Mouse (Mus musculus) gastrocnemius, postnatal 4 days (tissue): ENCODE data around the gene Wdr27. TPM values are rescaled to one million over a fixed set of nuclear protein-coding genes. Genes with fewer than 3 reads are reported as not detected.
"Not testable (repeated sequence)": the region's sequence is repeated elsewhere in the genome, so short reads cannot be mapped to it uniquely, and the experiment has no call there.

Experiments
- DNase-seq, 2 experiments: peaks; one replicate each; pipeline ENCODE4 v3.0.0; 2021 to 2022; ENCODE audit warnings: low spot score in 2 of 2, mixed read lengths in 2 of 2
- total RNA-seq, 2 experiments: library from RNA; stranded (reverse); gene quantifications; 2 replicates each; pipeline ENCODE4 v1.2.3; 2021

Wdr27 gene
- total RNA-seq, 2 experiments from 2014 or later, result 3.5 to 4.2 TPM

DNA sequence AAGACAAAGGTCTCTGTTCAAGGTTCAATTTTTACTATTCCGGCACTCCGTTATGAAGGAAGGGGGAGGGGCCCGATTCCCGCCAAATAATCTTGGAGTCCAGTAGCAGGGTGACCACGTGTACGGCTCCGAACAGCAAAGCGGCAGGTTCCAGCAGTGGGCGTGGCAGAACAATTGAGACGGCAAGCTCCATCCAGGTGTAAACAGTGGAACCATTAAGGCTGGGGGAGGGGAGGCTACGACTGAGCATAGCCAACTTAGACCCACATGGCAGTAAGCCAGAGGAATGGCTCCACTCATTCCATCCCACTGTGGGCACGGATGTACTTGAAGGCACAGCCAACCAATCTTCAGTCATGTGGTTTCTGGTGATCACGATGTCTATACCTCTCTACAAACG is 7.7 kb downstream of the Wdr27 start:
- not testable (repeated sequence) for DNase-seq

DNA sequence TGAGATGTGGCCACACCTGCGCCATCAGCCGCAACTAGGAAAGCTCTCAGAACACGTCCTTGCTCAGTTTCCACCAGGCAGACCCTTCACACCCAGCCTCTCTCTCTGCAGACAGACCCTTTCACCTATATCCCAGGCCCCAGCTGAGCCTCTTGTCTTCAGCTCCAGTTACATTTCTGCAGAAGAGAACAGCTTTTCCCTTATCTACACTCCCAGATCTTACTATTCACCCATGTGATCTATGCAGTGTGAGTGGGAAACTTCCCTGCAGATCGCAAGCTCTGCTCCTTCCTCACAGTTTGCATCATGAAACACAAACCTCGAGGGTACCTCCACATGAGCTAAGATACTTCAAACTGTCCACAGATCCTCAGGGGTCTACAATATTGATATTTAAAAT is 11.5 kb downstream of the Wdr27 start:
- no peak for DNase-seq

DNA sequence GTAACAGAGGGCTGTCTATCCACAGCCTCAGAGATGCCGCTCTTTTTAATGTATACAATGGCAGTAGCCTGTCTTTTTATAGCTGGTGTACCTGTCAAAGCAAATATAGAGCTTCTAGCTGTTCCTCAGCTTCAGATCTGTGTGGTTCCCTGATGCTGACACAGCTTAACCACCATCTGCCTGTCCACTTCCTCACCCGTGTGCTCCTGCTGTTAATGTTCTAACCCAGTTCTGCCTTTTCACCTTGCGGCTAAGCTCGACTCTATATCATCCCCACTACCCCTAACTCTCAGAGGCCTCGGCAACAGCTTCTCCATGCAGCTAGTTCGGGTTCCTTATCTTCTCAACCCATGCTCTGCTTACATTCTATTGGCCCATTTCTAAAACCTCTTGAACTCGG is 12.3 kb downstream of the Wdr27 start:
- no peak for DNase-seq

DNA sequence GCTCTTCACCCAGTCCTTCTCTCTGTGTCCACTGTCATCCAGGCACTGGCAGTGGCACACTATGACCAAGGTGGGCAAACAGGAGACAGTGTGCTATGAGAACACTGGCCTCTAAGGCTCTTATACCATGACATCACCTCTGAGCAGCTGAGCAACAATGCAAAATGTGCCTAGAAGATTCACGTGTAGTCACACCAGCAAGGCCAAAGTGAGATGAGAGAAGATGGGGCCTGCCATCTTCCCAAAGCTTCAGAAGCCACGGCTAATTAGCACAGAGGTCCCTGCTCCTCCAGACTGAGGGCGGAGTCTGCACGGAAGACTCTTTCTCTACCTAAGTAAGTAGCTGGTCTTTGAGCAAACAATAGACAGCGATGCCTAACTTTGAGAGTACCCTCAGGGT is 14.3 kb downstream of the Wdr27 start:
- DNase-seq, result no peak

DNA sequence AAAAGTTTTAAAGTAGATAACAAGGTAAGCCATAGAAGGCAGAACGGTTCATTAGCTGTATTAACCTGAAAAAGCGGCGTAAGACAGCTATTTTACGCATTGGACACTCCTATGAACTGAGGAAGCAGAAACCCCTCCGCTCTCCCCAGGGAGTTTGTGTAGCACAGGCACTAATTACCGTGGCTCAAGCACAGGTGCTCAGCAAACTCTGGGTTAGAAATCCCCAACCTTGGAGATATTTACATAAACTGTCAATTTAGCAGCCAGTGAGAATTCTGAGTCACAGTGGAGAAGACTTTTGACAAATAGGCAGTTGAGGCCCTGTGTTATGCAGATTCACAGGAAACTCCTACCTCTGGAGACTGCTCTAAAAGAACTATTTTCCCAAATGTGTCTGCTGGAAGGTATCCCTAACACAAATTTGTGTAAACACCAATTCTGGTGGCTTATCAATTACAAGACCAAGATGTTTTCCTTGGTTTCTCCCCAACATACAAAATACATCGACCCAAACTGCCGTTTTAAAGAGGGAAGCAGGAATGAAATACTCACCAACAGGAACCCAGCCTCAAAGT is 15.2 kb downstream of the Wdr27 start:
- DNase-seq, result no peak

DNA sequence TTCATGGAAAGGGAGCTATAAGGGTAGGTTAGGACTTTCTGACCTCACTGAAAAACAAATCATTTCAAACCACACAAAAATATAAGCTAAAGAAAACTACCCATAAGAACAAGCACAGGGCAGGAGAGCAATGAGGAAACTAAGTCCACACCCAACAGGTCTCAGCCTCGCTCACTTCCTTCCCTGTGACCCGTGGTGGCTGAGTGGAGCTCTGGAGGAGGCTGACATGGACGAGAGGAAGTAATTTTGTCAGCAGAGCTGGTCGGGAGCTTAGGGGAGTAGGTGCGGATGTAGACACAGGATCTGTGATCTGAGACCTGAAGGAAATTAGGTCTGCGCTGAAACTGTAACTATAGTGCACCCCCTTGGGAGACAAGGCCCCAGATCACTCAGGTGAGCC is 21.4 kb downstream of the Wdr27 start:
- no peak for DNase-seq

DNA sequence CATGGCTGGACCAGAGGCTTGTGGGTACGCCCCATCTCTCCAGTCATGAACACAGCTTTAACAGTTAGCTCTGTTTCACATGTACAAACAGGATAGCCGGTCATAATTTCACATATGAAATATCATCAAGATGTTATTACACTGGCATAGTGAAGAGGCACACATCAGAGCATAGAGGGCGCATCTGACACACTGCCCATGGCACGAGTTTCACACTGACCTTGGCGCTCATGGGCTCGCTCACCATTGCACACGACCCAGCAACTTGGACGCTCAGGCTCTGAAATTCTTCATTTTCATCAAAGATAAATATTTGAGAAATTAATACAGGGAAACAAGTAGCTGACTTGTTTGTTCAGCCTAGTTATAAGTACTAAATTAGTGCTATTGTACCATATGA is 25.1 kb downstream of the Wdr27 start:
- DNase-seq, result no peak

DNA sequence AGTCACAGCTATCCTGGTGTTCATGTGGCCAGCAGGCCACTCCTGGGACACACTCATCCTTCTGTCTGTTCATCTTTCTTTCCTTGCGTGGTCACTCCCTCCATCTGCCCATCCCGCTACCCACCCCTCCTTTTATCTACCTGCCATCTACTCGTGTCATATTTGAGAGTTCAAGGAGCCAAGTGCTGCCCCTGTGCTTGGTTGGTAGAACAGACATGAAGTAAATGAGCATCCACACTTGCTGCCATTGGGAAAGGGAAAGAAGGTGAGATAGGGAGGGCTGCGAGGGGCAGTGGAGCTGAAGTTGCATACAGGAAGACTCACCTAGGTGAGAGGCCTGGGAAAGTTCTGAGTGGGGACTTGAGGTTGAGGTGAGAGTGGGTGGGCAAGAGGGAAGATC is 28.6 kb downstream of the Wdr27 start:
- DNase-seq, result no peak

DNA sequence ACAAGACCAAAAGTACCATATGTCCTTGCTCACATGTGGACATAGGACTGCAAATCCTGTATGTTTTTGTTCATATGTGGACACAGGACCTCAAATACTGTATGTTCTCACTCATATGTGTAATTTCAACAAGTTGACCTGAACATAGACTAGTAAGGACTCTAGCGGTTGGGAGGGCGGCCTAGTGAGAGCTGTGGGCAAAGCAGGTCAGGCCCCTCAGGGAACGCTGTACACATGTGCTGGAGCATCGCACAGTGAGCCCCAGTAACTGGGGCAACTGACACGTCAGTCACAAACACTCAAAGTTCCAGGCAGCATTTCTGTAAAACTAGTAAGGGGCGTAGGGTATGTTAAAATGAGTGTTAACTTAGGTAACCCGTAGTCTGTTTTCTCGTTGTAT is 30.0 kb downstream of the Wdr27 start:
- DNase-seq, result no peak

DNA sequence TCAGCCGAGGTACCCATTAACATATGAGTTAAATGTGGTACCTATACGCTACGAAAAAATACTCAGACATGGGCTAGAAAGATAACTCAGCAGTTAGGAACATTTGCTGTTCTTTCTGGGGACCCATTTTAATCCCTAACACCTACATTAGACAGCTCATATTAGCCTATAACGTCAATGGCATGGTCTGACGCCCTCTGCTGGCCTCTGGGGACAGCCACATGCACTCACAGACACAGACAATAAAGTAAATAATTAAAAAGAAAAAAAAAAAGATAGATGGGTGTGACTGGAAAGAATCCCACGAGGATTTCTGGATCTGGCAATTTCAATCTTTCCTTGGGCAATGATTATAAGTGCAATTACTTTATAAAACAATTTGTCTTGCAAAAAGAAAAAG is 30.5 kb downstream of the Wdr27 start:
- no peak for DNase-seq

DNA sequence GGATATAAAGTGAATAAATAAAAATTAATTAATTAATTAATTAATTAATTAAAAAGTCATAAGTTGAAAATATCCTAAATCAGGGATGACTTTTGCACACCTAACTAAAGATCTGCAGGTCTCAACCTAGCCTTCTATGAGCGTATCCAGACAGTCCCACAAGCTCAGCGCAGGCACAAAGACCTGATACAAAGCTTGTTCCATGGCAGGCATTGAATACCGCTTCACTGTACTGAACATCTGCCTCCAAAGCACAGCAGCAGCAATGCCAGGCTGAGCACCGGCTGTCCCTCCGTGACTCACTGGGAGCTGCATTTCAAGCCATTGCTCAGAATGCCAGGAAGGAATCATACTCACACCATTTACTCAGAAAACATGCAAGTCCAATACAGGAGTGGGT is 32.2 kb downstream of the Wdr27 start:
- no peak for DNase-seq

DNA sequence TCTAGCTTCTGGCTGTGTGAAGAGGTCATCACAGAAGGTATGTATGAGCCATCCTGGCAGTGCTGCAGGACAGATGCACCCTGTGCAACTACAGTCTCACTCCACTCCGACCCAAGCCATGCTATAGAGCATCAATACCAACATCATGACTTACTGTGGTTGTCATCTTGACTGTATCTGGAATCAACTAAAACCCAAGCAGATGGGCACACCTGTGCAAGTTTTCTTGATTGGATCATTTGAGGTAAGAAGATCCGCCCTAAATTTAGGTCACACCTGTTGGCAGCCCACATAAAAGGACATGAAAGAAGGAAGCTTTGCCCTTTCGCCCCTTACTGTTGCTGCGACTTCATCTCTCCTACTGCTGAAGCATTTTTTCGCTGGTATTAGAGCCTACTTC is 33.6 kb downstream of the Wdr27 start:
- no peak for DNase-seq

DNA sequence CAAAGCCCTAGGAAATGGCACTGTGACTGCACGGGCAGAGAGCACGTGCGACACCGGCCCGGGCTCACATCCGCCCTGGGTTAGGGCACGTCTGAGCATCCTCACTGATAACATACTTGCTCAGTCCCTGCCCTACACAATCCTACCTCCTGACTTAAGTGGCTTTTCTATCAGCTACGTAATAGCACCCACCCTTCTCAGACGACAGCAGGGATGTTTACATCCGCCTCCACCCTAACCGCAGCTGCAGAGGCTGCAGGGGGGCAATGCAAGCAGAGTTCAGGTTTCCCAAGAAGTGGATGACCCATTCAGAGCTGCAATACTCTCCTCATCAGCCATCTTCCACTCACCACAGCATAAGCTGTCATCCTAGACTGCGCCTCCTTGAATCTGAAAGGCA is 35.8 kb downstream of the Wdr27 start:
- no peak for DNase-seq

DNA sequence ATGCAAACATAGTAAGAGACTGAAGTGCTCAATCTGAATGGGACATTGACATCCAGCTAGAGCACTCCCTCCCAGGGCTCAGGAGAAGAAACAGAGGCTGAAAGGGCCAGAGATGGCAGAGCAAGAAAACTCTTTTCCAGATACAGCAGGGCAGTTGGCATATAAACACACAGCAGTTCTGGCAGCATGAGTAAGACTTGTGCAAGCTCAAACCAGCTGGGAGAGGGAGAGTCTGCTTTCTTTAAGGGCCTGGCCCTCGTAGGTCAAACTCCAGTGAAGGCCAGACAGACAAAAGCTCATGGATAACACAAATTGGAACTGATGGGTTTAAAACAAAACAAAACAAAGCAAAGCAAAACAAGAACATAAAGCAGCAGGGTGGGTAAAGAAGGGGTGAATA is 36.3 kb downstream of the Wdr27 start:
- no peak for DNase-seq

DNA sequence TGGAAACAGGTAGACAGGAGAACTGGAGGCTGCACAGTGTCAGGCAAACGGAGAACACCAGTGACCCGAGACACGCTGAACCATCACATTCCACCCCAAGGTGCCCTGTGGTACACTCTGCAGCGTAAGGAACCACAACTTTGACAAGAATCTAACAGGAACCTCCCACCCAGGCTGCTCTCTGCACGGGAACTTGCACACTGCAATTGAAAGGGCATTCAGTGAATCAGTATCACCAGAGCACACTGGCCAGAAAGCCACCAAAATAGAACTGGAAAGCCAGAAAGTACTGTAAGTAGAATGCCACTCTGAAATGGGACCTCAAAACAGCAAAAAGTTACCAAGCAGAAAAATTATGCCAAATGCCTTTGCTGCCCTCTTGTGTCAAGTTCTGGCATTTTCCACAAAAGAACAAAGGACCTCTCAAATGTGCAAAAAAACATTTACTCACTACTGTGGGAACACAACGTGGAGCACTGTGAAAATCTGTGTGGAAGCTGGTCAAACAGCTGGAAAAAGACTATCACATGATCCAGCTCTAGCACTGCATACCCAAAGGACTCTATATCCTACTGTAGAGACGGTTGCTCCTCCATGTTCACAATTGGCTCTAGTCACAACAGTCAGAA is 38.2 kb downstream of the Wdr27 start:
- peak in 1 of 2 experiments; percentile 69 for DNase-seq

DNA sequence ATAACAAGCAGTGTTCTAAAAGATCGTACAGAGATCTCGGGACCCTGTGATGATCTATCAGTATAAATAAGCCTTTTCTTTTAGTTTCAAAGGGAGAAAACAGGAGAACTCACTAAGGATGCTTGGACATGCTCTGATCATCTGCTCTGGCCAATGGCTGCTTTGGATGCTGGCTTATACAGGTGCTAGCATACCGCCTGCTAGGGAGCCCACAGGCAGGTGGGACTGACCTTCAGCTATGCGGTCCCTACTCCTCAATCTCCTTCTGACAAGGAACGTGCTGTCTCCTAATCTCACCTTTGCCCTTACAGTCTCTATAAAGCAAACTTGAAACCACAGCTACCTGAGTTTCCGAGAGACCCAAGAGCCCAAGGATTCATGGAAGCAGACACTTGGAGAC is 38.8 kb downstream of the Wdr27 start:
- no peak for DNase-seq

DNA sequence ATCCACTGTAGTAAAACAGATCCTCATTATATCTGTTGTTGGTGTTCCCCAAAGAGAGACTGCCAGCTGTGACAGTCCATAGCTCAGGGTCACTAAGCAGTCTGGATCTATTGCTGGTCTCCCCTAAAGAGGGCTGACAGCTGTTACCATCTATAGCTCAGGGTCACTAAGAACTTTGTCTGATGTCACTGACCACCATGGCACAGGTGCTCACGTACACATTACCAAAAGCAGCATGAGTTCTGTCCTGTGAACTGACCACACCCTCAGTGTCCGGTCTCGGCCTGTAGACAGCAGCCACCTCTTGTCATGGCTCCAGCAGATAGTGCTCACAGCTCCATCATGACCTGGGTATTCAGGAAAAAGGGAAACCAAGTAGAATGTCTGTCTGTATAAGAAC is 39.7 kb downstream of the Wdr27 start:
- DNase-seq, result no peak

DNA sequence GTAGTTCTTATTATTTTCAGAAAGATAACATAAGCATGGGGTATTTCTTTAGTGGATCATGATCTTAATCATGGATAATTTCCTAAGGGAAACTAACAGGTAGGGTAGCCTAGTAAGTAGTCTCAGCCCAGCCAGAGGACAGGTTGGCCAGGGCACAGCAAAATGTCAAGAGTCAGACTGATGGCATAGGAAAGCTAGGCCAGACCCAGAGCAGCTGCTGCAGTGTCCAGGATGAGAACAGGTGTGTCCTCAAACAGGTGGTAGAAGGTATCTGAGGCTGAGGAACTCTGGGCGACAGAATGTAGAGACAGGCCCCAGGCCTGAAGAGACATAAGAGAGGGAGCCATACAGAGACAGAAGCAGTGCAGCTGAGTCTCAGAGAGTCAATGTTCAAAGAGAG is 44.0 kb downstream of the Wdr27 start:
- DNase-seq, result no peak

DNA sequence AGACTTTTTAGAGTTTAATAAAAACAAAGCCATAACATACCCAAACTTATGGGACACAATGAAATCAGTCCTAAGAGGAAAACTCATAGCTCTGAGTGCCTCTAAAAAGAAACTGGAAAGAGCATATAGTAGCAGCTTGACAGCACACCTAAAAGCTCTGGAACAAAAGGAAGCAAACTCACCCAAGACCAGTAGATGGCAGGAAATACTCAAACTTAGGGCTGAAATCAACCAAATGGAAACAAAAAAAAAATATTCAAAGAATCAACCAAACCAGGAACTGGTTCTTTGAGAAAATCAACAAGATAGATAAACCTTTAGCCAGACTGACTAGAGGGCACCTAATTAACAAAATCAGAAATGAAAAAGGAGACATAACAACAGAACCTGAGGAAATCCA is 47.9 kb downstream of the Wdr27 start:
- DNase-seq, result not testable (repeated sequence)

DNA sequence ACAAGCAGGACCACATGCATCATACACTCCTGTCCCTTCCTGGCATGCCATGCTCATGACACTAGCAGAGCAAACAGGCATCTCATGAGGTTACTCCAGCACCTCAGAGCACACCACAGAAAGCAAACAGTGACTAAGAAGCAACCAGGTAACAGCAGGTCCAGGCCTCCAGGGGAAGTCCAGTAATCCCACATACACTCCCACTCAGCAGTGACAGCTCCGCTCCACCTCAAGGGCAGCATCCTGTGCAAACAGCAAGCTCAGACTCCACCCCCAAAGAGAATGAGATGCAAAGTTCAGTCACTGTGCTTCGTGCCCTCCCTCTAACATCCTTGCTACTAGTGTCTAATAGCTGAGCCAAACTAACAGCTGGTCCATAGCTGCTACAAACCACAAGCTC is 56.0 kb downstream of the Wdr27 start:
- DNase-seq, result no peak

DNA sequence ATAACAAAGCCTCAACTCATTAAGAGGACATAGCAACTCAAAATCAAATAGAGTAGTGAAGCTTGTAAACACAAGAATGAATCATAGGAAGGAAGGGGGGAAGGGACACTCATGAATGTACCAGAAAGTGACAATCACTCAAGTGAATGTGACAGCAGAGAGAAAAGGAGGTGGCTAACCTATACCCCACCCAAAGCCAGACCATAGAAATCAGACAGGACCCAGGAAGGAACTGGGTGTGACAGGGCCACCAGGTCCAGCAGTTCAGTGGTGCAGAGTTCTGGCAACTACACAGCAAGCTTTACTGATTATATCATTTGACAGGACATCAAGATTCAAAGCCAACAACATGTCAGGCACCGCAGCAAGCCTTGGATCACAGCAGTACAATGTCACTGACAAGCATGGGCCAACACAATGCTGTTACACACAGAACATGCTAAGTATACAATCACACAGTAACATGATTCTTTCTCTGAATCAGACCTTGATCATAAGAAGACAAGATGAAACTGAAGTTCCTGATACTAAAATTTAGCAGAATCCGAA is 68.2 kb downstream of the Wdr27 start:
- DNase-seq, result no peak

DNA sequence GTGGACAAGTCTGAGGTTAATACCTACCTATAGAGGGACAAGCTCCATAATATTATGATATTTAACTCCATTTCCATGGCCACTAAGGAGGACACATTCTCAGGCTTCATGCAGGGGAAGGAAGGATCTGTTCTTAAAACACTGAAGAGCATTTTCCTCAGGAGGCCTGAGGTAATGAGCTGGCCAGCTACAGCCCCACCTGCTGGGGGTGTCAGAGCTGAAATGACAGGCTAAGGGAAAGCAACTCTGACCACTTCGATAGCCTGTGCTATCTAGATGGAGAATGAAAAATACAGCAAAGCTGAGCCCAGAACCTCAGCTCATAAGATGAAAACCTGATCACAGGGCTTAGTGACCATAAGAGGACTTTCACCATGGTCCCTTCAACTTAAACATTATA is 82.7 kb downstream of the Wdr27 start:
- DNase-seq, result no peak

DNA sequence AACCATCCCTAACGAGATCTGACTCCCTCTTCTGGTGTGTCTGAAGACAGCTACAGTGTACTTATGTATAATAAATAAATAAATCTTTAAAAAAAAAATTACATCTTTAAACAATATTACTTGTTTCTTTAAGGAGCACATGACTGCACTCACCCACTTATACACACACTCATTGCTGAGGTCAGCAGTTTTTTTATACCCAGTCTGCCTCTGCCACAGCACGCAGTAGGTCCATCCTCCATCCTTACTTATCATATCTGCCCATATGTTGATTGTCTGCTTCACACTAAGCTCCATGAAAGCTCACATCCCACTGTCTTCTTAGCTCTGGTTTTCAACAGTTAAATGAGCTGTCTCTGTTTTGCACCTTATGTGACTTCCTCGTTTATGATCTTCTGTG is 95.2 kb downstream of the Wdr27 start:
- DNase-seq, result no peak
